18 mouse cellular contexts compared by ENCODE assay signal in the genomic region with DNA sequence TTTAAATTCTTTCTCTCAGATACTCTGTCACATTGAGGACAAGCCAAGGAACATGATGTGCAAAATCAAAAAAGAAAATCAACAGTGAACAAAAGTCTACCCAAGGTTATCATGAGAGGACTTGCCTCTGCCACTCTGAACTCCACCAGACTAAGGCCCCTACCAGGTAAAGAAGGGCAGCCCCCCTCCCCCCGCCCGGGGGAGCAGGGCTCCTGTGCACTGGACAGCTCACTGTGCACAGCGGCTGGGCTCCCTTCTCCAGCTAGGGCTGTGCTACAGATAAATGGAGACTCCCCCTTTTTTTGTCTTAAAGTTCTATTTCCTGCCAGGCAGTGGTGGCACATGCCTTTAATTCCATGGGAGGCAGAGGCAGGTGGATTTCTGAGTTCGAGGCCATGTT. TPM values are rescaled to one million over a fixed set of nuclear protein-coding genes. Genes with fewer than 3 reads are reported as not detected.
DNase-seq lines count a peak whose midpoint lies in the region; TF ChIP-seq lines count a peak whose summit lies in the region.
"Had no signal": no experiment of that assay in that cellular context is flagged by ENCODE, and none has a peak within 500 bp of the region (broad histone marks: within the 10 kb centered on the region; RNA-seq: fewer than 3 reads in every experiment).

No protein-coding gene starts in this region.

- no peaks in the 10 kb centered on the region; the same call in 1 of the 2 replicates for H3K79me2 ChIP-seq in macrophage (ENCODE audit: inconsistent target)

- TF ChIP-seq POLR2A in bone marrow macrophage, adult 2 months (IDR thresholded peaks at IDR 0.05; ENCODE audit: borderline replicate concordance, low read depth, low read length): no peak

- peak overlapping the region; percentile 4 for H3K27ac ChIP-seq in left cerebral cortex, adult 2 months
- peak overlapping the region; percentile 93 for H3K27ac ChIP-seq in bone marrow macrophage, adult 2 months (ENCODE audit: insufficient read depth, low read depth, low read length)
- H3K27ac ChIP-seq in macrophage: peak overlapping the region; percentile 82
- H3K27ac ChIP-seq: embryonic facial prominence, embryonic 12.5 days; heart, embryonic 13.5 days had no signal

- no peak overlapping the region for H3K4me3 ChIP-seq in left cerebral cortex, adult 2 months
- H3K4me3 ChIP-seq in bone marrow macrophage, adult 2 months (ENCODE audit: insufficient read depth, low read length): no peak overlapping the region
- H3K4me3 ChIP-seq in macrophage (ENCODE audit: inconsistent target): no peak overlapping the region
- H3K4me3 ChIP-seq: embryonic facial prominence, embryonic 12.5 days; heart, embryonic 13.5 days; hindbrain, embryonic 12.5 days had no signal

- TF ChIP-seq CTCF in left cerebral cortex, adult 2 months (IDR thresholded peaks at IDR 0.05): no peak
- TF ChIP-seq CTCF in bone marrow macrophage, adult 2 months (IDR thresholded peaks at IDR 0.05; ENCODE audit: low read depth, low read length): no peak

- no peak for DNase-seq in left cerebral cortex, adult 2 months (ENCODE audit: extremely low spot score in 1 of 2, low spot score in 2 of 2)
- DNase-seq in left cerebral cortex, postnatal 10 days (ENCODE audit: extremely low spot score in 1 of 2, low spot score in 2 of 2): no peak
- DNase-seq in thymus, postnatal 4 days: no peak
- no peak for DNase-seq in heart, postnatal 10 days
- DNase-seq: adrenal gland, adult 2 months; adrenal gland, postnatal 25 days; cerebellum, adult 11-12 months; cerebellum, adult 9-10 months; cerebellum, postnatal 25 days; forebrain, postnatal 0 days; gastrocnemius, postnatal 36 days; heart, postnatal 4 days had no signal

- no peaks in the 10 kb centered on the region for H3K36me3 ChIP-seq in macrophage (ENCODE audit: inconsistent target)
- H3K36me3 ChIP-seq: embryonic facial prominence, embryonic 12.5 days; heart, embryonic 13.5 days; hindbrain, embryonic 12.5 days had no signal

- 46% methylated on average over 3 of the region's 4 CpGs for WGBS in macrophage (ENCODE audit: missing documents)

- peaks cover 43% of the 10 kb centered on the region for H3K4me1 ChIP-seq in bone marrow macrophage, adult 2 months (ENCODE audit: control insufficient read depth, insufficient read depth, low read length)

- intact Hi-C loops in left cerebral cortex, adult 2 months (cut with DNase I): no loop called here
- intact Hi-C loops in left cerebral cortex, postnatal 10 days (cut with DNase I): no loop called here
- intact Hi-C loops in heart, postnatal 10 days (cut with DNase I): no loop called here

RNA-seq across cellular contexts. Expression of gene Gper1, which starts 14.8 kb away (rescaled TPM):
- 1 to 10 TPM; 2.5 to 2.8 TPM for total RNA-seq in left cerebral cortex, adult 2 months (2021)
- 1 to 10 TPM; 2.9 to 3.3 TPM for total RNA-seq in left cerebral cortex, postnatal 10 days (2021)
- polyA plus RNA-seq in bone marrow macrophage, adult 2 months (2012; ENCODE audit: insufficient read depth, insufficient read length, missing spikeins): not detected in 2 replicates
- total RNA-seq in macrophage (2018; cell fraction: chromatin; rRNA removed): 1 to 10 TPM in 1 of 26 experiments, under 1 TPM in 1, not detected in 24; 0.33 to 1.3 TPM
- not detected for total RNA-seq in macrophage (2018; cell fraction: cytosol; rRNA removed)
- not detected for total RNA-seq in macrophage (2018; cell fraction: nucleus; rRNA removed)
- not detected in 3 replicates for polyA plus RNA-seq in macrophage (2018)
- total RNA-seq in heart, postnatal 10 days (2021): 1 to 10 TPM; 2.5 to 2.6 TPM

RNA-seq across cellular contexts. Expression of gene 3110082I17Rik, which starts 22.6 kb away (rescaled TPM):
- total RNA-seq in left cerebral cortex, adult 2 months (2021): 10 to 100 TPM; 16.3 to 17.9 TPM
- 10 to 100 TPM; 20.1 to 20.2 TPM for total RNA-seq in left cerebral cortex, postnatal 10 days (2021)
- polyA plus RNA-seq in bone marrow macrophage, adult 2 months (2012; ENCODE audit: insufficient read depth, insufficient read length, missing spikeins): 16.4 TPM in 2 replicates
- total RNA-seq in macrophage (2018; cell fraction: chromatin; rRNA removed): 10 to 100 TPM in 17 of 26 experiments, 1 to 10 TPM in 8, under 1 TPM in 1; 0.88 to 24.9 (median 13.5) TPM
- 10 to 100 TPM in 23 of 26 experiments, 1 to 10 TPM in 3; 9.7 to 21.9 (median 13.3) TPM for total RNA-seq in macrophage (2018; cell fraction: cytosol; rRNA removed)
- 10 to 100 TPM in 12 of 26 experiments, 1 to 10 TPM in 14; 1.7 to 30.0 (median 9.4) TPM for total RNA-seq in macrophage (2018; cell fraction: nucleus; rRNA removed)
- 12.7 to 32.4 TPM (median 24.1 TPM) in 3 replicates for polyA plus RNA-seq in macrophage (2018)
- 1 to 10 TPM; 9.9 to 10.0 TPM for total RNA-seq in heart, postnatal 10 days (2021)

RNA-seq across cellular contexts. Expression of gene C130050O18Rik, which starts 32.7 kb away (rescaled TPM):
- total RNA-seq in left cerebral cortex, adult 2 months (2021): under 1 TPM; 0.29 to 0.63 TPM
- under 1 TPM; 0.24 to 0.28 TPM for total RNA-seq in left cerebral cortex, postnatal 10 days (2021)
- polyA plus RNA-seq in bone marrow macrophage, adult 2 months (2012; ENCODE audit: insufficient read depth, insufficient read length, missing spikeins): 13.2 and 14.4 TPM in 2 replicates
- total RNA-seq in macrophage (2018; cell fraction: chromatin; rRNA removed): 10 to 100 TPM in 4 of 26 experiments, 1 to 10 TPM in 16, under 1 TPM in 4, not detected in 2; 0.41 to 20.1 (median 4.7) TPM
- total RNA-seq in macrophage (2018; cell fraction: cytosol; rRNA removed): 10 to 100 TPM in 5 of 26 experiments, 1 to 10 TPM in 21; 1.4 to 11.9 (median 5.5) TPM
- 10 to 100 TPM in 6 of 26 experiments, 1 to 10 TPM in 19, not detected in 1; 2.1 to 17.8 (median 7.3) TPM for total RNA-seq in macrophage (2018; cell fraction: nucleus; rRNA removed)
- polyA plus RNA-seq in macrophage (2018): 3.5 to 9.1 TPM (median 7.6 TPM) in 3 replicates
- total RNA-seq in heart, postnatal 10 days (2021): under 1 TPM; 0.74 to 0.93 TPM
- total RNA-seq: forebrain, postnatal 0 days; hindbrain, postnatal 0 days had no signal

RNA-seq across cellular contexts. Expression of gene Zfand2a, which starts 46.6 kb away (rescaled TPM):
- total RNA-seq in left cerebral cortex, adult 2 months (2021): 10 to 100 TPM; 53.9 to 60.0 TPM
- total RNA-seq in left cerebral cortex, postnatal 10 days (2021): 100 to 1,000 TPM in 1 of 2 experiments, 10 to 100 TPM in 1; 93.4 to 100 TPM
- 32.5 and 38.1 TPM in 2 replicates for polyA plus RNA-seq in bone marrow macrophage, adult 2 months (2012; ENCODE audit: insufficient read depth, insufficient read length, missing spikeins)
- 100 to 1,000 TPM in 7 of 26 experiments, 10 to 100 TPM in 19; 28.9 to 157 (median 51.0) TPM for total RNA-seq in macrophage (2018; cell fraction: chromatin; rRNA removed)
- total RNA-seq in macrophage (2018; cell fraction: cytosol; rRNA removed): 100 to 1,000 TPM in 10 of 26 experiments, 10 to 100 TPM in 16; 43.5 to 133 (median 84.6) TPM
- 100 to 1,000 TPM in 8 of 26 experiments, 10 to 100 TPM in 18; 31.3 to 136 (median 67.1) TPM for total RNA-seq in macrophage (2018; cell fraction: nucleus; rRNA removed)
- 68.1 to 90.9 TPM (median 76.5 TPM) in 3 replicates for polyA plus RNA-seq in macrophage (2018)
- total RNA-seq in heart, postnatal 10 days (2021): 10 to 100 TPM; 20.6 to 21.5 TPM

Comparison
In these comparisons a context has a peak if more than half of its experiments do, and no peak if none do; other contexts are left out.
1. H3K27ac ChIP-seq: peak in every context shown above with its lines; median percentile 93 in bone marrow macrophage, adult 2 months; 82 in macrophage; 4 in left cerebral cortex, adult 2 months.